Mouse (Mus musculus) embryonic stem cell, embryonic (primary cell): ENCODE measurements around the gene Lrrc3c.
"Not testable (repeated sequence)": the region's sequence is repeated elsewhere in the genome, so short reads cannot be mapped to it uniquely, and the experiment has no call there.

Experiments used
- CTCF ChIA-PET, 4 experiments: fragments of 300-600 bp in 2 of 4; fragments of 350-600 bp in 2 of 4; sonication (Branson Sonifier 250); formaldehyde crosslinking; loops; one replicate each; lab custom pipeline; 2022; ENCODE audit warnings: inconsistent platforms in 2 of 4; lab: Charles Lee
- POLR2A ChIA-PET, 4 experiments: fragments of 300-600 bp in 2 of 4; fragments of 350-600 bp in 2 of 4; sonication (Branson Sonifier 250); formaldehyde crosslinking; loops; one replicate each; lab custom pipeline; 2022; ENCODE audit warnings: antibody characterized with exemption in 4 of 4, inconsistent platforms in 1 of 4; lab: Charles Lee

Gene Lrrc3c

DNA sequence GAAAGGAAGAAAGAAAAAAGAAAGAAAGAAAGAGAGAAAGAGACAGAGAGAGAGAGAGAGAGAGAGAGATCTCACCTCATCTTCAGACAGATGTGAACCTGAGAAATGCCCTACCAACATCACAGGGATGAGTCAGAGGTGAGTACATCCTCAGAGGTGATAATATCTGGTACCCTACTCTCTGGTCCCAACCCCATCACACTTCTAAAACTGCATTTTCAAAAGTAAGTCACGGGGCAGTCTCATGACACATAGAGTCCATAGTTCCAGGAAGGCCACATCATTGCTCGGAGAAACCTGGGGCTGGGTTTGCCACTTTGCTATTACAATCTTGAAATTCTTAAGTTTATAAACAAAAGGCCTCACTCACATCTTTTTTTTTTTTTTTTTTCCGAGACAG, 2.1 kb upstream of the Lrrc3c start:
- ChIA-PET POLR2A (interaction anchor here in 1 of 4 experiments (4.5 kb wide), 1 partner anchor 8 kb away, joined by 49 read pairs; the partner anchor contains the start of gene Ormdl3), CTCF (interaction anchor here in 1 of 4 experiments (0.8 to 0.9 kb wide), 2 partner anchors 39 to 254 kb away, joined by 3 read pairs; no protein-coding TSS in a partner anchor)

DNA sequence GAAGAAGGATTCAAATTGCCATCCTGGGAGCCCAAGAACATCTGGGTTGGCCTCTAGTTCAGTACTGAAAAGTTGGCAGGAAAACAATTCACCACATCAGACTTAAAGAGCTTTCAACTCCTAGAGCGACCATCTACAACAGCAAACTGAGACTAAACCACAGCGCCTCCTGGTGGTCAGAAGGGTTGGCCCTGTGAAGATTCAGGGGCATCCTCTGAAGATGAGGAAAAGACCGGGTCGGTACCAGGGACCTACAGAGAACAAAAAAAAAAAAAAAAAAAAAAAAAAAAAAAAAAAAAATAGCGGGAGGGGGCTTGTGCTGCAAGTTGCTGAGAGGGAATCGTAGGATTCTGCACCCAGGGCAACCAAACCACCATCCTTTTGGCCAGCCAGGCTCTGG, 728 bp upstream of the Lrrc3c start:
- ChIA-PET POLR2A (interaction anchor here (0.6 to 6.7 kb wide), 8 partner anchors 9 to 211 kb away, joined by 3 to 68 read pairs (median 4); partner anchors contain the start of gene Ormdl3 (in 3 of the 4)), CTCF (interaction anchor here (0.5 to 3.4 kb wide), 49 partner anchors 8 to 1657 kb away, joined by 3 to 39 read pairs (median 4); partner anchors contain the start of genes Ormdl3 (in 4 of the 4), Zpbp2 (in 2 of the 4) and Psmd3 (in 1 of the 4))

DNA sequence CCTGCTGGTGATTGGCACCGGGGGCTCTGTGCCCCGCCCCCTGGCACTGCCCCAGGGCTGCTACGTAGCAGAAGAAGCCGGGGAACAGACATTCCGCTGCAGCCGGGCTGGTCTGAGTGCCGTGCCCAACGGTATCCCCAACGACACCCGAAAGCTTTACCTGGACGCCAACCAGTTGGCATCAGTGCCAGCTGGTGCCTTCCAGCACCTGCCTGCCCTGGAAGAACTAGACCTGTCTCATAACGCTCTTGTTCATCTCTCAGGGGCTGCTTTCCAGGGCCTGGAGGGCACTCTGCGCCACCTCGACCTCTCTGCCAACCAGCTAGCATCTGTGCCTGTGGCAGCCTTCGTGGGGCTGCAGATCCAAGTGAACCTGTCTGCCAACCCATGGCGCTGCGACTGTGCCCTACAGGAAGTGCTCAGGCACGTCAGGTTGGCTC, 780 bp downstream of the Lrrc3c start:
- ChIA-PET POLR2A (interaction anchor here in 2 of 4 experiments (0.7 to 6.7 kb wide), 6 partner anchors 9 to 48 kb away, joined by 3 to 68 read pairs (median 4); partner anchors contain the start of genes Ormdl3 (in 2 of the 2) and Zpbp2 (in 1 of the 2)), CTCF (interaction anchor here (0.6 to 3.4 kb wide), 13 partner anchors 8 to 256 kb away, joined by 3 to 39 read pairs (median 4); partner anchors contain the start of genes Ormdl3 (in 2 of the 4) and Gsdma3 (in 1 of the 4))

DNA sequence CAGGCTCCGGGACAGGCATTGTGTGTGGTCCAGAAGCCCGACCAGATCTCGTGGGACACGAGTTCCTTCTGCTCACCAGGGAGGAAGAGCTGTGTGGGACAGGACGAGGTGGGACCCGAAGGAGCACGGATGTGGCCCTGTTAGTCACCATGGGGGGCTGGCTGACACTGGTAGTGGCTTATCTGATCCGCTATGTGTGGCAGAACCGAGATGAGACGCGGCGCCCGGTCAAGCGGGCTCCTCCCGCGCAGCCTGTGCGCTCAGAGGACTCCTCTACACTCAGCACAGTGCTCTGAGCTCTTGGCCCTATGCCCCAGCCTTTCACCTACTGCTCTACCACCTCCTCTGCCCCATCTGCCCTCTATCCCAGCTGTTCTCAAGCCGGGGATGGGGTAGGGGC, 1.2 kb downstream of the Lrrc3c start:
- ChIA-PET POLR2A (interaction anchor here in 3 of 4 experiments (0.5 to 6.7 kb wide), 7 partner anchors 9 to 230 kb away, joined by 3 to 68 read pairs (median 4); partner anchors contain the start of genes Ormdl3 (in 2 of the 3) and Zpbp2 (in 1 of the 3)), CTCF (interaction anchor here (0.6 to 3.4 kb wide), 13 partner anchors 7 to 257 kb away, joined by 3 to 39 read pairs (median 4); partner anchors contain the start of genes Ormdl3 (in 3 of the 4) and Gsdma3 (in 1 of the 4))

DNA sequence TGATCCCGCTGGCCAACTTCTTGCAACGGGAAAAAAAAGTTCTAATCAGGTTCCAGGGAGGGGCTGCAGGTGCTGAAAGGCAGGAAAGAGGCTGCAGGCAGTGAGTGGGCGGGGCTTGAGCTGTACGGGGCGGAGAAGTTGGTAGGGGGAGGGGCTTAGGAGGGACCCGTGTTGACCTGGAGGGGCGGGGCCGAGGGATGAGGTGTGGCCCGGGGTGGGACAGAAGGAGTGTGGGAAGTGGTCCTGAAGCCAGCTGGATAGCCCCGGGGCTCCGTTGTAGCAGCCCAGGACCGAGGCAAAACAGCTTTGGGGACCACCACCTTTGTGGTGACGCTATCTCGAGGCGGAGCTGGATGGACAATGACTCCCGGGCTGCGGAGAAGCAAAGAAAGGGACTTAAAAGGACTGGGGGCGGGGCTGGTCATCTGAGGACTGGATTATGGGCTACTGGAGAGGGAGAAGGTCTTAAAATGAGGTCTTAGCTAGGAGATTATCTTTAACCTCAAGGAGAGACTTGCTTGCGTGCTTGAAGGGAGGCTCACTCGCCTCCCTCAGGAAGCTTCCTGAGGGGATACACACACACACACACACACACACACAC, 4.1 kb downstream of the Lrrc3c start:
- ChIA-PET CTCF (interaction anchor here (0.5 to 2.0 kb wide), 26 partner anchors 11 to 824 kb away, joined by 3 to 15 read pairs (median 4); partner anchors contain the start of genes Ormdl3 (in 1 of the 4), Psmd3 (in 1 of the 4), Stard3 (in 1 of the 4) and Zpbp2 (in 1 of the 4)), POLR2A (interaction anchor here (0.6 to 6.7 kb wide), 23 partner anchors 9 to 1969 kb away, joined by 3 to 68 read pairs (median 4); partner anchors contain the start of genes Ormdl3 (in 3 of the 4), Psmd3 (in 1 of the 4), Stard3 (in 1 of the 4) and Zpbp2 (in 1 of the 4))

DNA sequence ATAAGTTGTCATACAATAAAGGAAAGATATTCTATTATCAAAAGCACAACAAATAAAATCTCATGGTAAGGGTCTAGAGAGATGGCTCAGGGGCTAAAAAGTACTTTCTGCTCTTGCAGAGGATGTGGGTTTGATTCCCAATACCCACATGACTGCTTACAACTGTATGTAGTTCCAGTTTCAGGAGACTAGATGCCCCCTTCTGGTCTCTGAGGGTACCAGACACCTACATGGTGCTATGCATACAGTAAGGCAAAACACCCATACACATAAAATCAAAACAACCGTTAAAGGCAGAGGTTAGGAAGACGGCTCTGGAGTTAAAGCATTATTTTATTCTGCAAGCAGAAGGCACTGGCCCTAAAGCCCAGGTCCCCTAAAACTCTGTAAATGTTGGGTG, 5.9 kb downstream of the Lrrc3c start:
- POLR2A ChIA-PET: no interaction called here
- CTCF ChIA-PET: interaction anchor here in 2 of 4 experiments (0.6 to 1.5 kb wide), 2 partner anchors 29 to 183 kb away, joined by 3 to 4 read pairs; no protein-coding TSS in a partner anchor

DNA sequence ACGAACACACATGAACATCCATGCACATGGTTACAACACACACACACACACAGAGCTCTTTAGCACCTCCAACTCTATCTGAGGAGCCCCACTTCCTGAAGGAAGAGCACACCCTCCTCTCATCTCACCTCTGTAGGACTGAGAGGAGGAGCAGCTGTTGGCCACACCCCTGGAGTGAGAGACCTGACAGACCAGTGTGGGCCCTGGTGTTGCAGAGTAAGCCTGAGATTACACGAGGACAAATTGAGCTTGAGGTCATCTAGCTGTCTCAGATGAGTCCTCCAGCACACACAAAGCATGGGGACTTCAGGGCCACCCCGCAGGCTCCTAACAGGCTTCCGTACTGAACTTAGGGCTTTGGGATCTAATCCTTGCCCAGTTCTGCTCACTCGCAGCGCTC, 6.8 kb downstream of the Lrrc3c start:
- POLR2A ChIA-PET: not testable (repeated sequence)
- CTCF ChIA-PET: interaction anchor here in 2 of 4 experiments (0.6 to 1.5 kb wide), 3 partner anchors 55 to 262 kb away, joined by 3 to 4 read pairs (median 4); no protein-coding TSS in a partner anchor

DNA sequence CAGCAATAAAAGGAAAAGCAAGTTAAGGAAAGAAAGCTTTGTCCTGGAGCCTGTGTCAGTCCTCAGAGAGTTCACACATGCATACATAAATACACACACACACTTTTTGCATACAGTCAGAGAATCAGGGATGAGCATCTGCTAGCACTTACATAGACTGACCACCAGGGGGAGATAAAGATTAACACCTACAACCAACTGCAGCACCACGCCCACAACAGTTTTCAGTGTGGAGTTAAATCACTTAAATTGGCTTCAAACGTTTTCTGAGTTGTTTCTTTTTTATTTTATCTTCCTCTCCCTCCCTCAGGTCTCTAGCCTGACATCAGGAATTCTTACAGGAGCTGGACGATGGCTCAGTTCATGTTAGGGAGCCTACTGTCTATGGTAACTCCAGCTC, 8.7 kb downstream of the Lrrc3c start:
- POLR2A ChIA-PET: interaction anchor here in 1 of 4 experiments (0.6 kb wide), 1 partner anchor 1038 kb away, joined by 5 read pairs; no protein-coding TSS in a partner anchor
- CTCF ChIA-PET: interaction anchor here in 3 of 4 experiments (0.7 to 2.2 kb wide), 12 partner anchors 9 to 1691 kb away, joined by 3 to 22 read pairs (median 3); partner anchors contain the start of genes Lrrc3c (in 2 of the 3) and Psmd3 (in 1 of the 3)

DNA sequence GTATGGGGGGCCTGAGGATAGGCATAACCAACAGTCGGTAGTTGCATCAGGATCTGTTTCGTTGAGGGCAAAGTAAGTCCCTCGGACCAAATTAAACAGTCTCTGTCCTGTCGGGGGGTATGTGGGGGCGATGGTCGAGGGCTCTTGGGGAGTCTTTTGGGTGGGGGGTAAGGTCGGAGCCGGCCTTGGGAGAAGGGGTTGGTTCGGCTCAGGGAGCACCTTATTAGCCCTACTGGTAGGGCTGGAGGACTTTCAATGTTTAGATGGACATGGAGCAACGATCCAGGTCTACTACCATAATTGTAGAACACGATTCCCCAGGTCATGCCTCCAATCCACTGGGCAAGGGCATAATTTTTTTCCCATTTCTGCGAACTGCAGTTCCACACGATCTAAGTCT, 22.7 kb downstream of the Lrrc3c start:
- CTCF ChIA-PET: no interaction called here
- POLR2A ChIA-PET: no interaction called here

DNA sequence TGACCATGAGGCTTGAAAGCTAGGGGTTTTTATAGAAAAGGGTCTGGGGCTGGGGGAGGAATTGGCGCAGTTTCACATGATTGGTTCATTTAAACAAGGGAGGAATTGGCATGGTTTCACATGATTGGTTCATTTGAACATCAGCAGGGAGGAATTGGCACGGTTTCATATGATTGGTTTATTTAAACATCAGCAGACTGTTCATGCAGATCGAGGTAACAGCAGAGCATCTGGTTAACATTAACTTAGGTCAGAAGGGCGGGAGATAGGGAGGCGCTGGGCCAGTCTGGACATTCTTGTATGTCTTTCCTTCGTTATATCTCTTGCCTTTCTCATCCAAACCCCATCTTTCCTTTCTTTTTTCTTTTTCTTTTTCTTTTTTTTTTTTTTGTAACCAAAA, 25.9 kb downstream of the Lrrc3c start:
- CTCF ChIA-PET: not testable (repeated sequence)
- POLR2A ChIA-PET: interaction anchor here in 1 of 4 experiments (0.7 kb wide), 1 partner anchor 13 kb away, joined by 3 read pairs; no protein-coding TSS in a partner anchor

DNA sequence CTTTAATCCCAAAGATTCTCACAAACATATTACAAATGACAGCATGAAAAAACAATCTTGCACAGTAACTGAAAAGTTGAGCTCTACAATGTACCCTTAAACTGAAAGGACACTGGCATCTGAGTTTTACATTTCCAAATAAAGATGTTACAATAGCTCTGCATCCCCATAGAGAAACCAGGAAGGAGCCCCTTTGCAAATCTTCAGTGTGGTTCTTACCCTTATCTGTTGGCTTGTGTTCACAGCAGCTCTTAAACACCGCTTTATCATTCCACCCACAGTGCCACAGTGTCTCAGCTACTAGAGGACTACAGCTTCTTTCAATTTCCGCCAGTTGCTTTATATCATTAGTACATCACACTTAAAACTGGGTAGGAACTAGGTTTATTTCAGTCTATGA, 26.3 kb downstream of the Lrrc3c start:
- CTCF ChIA-PET: not testable (repeated sequence)
- POLR2A ChIA-PET: interaction anchor here in 1 of 4 experiments (0.7 kb wide), 1 partner anchor 13 kb away, joined by 3 read pairs; no protein-coding TSS in a partner anchor

DNA sequence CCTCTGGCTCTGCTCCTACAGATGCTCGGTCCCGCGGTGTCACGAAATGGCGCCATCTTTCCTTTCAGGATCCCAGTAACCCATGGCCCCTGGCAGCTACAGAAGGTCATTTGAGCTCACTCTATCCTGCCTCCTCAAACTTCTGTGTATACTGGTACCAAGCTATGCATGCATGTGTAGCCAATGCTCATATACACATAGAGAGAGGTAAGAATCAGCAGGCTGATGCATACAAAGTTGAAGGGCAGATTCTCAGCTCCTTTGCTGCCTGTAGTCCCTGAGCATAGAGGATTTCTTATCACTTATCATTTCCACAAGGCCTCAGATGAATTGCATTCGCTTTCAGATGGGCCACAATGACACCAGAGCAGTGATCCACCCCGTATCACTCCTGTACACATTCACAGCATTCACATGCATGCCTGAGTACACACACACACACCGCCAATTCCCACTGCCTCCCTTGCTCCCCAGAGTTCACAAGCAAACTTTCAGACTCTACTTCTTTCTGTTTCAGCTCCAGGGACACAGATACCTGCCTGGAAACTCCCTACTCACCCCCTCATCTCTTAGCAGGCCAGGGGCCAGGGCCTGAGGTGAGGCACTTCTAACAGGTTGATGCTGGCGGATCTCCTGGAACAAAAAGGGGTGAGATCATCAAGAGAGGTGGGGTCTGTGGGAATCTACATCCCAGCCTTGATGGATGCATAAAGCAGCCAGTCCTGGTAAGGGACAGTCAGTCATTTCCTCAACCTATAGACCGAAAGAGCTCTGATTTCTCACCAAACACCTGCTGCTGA, 27.7 kb downstream of the Lrrc3c start, which contains the start of the genes Gm12355 and Gsdma3:
TSS of gene Gm12355 (minus strand) at position 51 of the 800 bp plus-strand sequence.
TSS of gene Gsdma3 (plus strand) at position 750 of the 800 bp plus-strand sequence.
- ChIA-PET POLR2A (no interaction called here), CTCF (interaction anchor here in 2 of 4 experiments (0.6 to 1.3 kb wide), 2 partner anchors 10 to 27 kb away, joined by 3 read pairs; no protein-coding TSS in a partner anchor)

DNA sequence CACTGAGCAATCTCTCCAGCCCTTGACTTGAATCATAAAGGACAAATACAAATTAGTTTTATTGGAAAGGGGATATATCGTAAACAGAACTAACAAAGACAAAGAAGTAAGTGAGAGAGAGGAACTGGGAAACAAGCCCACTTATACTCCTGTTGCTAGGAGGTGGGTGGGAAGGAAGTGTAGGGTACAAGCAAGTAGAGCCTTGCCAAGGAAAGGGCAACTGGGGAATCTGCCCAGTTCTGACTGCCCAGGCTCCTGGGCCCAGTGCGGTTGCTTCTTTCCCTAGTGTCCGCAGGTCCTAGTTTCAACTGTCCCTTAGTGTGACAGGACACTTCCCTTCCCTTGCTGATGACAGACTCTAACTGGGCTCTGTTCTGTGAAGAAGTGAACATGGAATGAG, 30.6 kb downstream of the Lrrc3c start:
- ChIA-PET POLR2A (no interaction called here), CTCF (no interaction called here)

DNA sequence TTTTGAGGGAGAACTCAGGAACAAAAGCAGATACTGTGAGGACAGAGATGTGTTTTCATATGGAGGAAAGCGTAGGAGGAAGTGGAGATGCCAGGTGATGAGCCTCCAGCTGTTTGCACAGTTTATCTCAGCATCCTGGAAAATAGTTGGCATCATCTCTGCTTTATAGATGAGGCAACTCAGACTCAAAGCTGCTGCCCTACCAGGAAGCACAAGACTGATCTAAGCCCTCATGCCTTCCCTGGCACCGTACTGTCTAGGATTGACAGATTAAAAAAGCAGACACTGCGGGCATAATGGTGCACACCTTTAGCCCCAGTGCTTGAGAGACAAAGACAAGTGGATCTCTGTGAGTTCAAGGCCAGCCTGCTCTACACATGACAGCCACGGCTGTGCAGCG, 32.6 kb downstream of the Lrrc3c start:
- CTCF ChIA-PET: interaction anchor here in 1 of 4 experiments (1.3 kb wide), 1 partner anchor 38 kb away, joined by 6 read pairs; no protein-coding TSS in a partner anchor
- POLR2A ChIA-PET: no interaction called here

DNA sequence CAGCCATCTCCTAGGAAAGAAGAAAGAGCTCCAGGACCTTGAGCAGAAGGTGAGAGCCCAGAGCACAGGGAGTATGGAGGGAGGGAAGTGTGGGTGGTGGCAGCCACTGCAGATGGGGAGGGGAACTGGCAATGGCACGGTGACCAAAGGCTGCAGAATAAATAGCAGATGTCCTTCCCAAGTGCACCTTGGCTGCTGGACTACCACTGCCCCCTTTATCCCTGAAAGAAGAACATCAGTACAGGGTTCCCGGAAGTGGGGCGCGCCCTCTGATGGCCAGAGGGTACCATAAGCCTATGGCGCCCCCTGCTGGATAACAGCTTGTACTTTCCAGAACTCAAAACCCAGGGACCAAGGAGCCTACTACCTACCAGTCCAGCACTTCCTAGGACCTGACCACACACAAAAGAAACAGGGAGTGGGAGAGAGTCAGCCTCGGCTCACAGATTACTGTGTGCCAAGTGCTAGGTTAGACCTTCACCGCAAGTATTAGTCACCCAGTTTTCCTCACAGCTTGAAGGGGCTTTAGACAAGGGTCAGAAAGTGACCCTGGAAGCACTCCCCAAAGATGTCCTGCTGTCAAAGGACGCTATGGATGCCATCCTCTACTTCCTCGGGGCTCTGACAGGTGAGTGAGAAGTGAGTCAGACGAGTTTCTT, 37.4 kb downstream of the Lrrc3c start:
- ChIA-PET CTCF (interaction anchor here in 3 of 4 experiments (0.7 to 2.0 kb wide), 11 partner anchors 9 to 309 kb away, joined by 3 to 7 read pairs (median 4); partner anchors contain the start of gene Gsdma3 (in 1 of the 3)), POLR2A (interaction anchor here in 1 of 4 experiments (1.4 kb wide), 1 partner anchor 46 kb away, joined by 4 read pairs; the partner anchor contains the start of gene Psmd3)

DNA sequence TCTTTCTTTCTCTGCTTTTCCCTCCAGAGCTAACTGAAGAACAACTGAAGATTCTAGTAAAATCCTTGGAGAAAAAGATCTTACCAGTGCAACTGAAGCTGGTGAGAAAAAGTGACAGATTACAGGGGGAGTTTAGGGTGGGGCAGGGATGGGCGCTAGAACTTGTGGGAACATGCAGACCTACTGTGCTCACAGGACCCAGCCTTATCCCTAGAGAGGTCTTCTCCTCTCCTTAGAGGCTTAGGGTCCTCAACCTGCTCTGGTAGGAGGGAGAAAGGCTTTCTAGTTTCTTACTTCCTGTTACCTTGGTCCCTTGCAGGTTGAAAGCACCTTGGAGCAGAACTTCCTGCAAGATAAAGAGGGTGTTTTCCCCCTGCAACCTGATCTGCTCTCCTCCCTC, 39.4 kb downstream of the Lrrc3c start:
- CTCF ChIA-PET: interaction anchor here in 2 of 4 experiments (0.6 to 1.5 kb wide), 2 partner anchors 18 to 31 kb away, joined by 3 to 9 read pairs; no protein-coding TSS in a partner anchor
- POLR2A ChIA-PET: interaction anchor here in 1 of 4 experiments (0.6 kb wide), 1 partner anchor 26 kb away, joined by 3 read pairs; no protein-coding TSS in a partner anchor

DNA sequence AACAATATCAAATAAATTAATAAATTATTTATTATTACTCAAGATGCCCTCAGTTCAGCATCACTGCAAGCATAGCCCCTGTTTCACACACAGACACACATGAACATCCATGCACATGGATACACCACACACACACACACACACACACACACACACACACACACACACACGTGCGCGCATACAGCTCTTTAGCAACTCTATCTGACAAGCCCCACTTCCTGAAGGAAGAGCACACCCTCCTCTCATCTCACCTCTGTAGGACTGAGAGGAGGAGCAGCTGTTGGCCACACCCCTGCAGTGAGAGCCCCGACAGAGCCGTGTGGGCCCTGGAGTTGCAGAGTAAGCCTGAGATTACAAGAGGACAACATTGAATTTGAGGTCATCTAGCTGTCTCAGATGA, 42.0 kb downstream of the Lrrc3c start:
- ChIA-PET POLR2A (interaction anchor here in 1 of 4 experiments (0.6 kb wide), 1 partner anchor 35 kb away, joined by 3 read pairs; no protein-coding TSS in a partner anchor), CTCF (interaction anchor here (0.6 to 1.5 kb wide), 5 partner anchors 15 to 217 kb away, joined by 3 to 4 read pairs (median 3); no protein-coding TSS in a partner anchor)
